Mouse (Mus musculus): ENCODE results near the gene Efcab12.
"Not testable (repeated sequence)": the region's sequence is repeated elsewhere in the genome, so short reads cannot be mapped to it uniquely, and the experiment has no call there.

Gene Efcab12

GRCm38 (mm10) chr6:115838161-115838597 lies at the start of gene Efcab12:
Gene Efcab12 (minus strand): TSS chr6:115838412.
- DNase-seq (ENCODE audit: low spot score) = peak; percentile 74

DNA sequence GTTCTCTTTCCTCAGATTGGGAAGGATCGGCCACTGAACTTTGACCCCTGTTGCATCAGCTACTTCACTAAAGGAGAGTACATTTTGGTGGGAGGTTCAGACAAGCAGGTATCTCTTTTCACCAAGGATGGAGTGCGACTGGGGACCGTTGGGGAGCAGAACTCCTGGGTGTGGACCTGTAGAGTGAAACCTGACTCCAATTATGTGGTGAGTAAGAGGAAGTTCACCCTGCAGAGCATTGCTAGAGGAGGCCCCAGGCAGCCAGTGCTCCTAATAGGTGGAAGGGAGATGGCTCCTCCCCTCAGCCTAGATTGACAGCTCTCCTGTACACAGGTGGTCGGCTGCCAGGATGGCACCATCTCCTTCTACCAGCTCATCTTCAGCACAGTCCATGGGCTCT lies 48.7 kb upstream of the Efcab12 start:
- no peak for DNase-seq (ENCODE audit: low spot score)

GRCm38 (mm10) chr6:115884018-115884417 lies 45.8 kb upstream of the Efcab12 start:
- DNase-seq (ENCODE audit: low spot score) = no peak

DNA sequence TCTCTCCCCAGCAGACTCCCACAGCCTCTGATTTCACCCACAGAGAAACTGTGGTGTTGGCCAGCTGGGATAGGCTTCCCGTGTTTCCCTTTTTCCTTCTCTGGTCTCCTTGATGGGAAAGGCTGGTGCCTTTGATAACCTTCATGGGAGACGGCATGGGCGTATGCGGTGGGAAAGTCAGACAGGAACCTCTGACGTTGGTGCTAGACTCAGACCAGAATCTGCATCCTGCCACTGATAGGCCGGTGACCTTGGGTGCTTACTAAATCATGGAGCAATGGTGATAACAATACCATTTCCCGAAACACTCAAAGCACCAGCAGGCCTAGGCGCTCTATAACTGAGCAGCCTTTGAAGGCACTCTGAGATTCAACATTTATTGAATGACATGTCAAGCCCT lies 42.5 kb upstream of the Efcab12 start:
- DNase-seq (ENCODE audit: low spot score) = no peak

GRCm38 (mm10) chr6:115879736-115880135 lies 41.5 kb upstream of the Efcab12 start:
- no peak for DNase-seq (ENCODE audit: low spot score)

- DNase-seq (ENCODE audit: low spot score) = no peak
Measured at GRCm38 (mm10) chr6:115878694-115879093, 40.5 kb upstream of the Efcab12 start.

DNA sequence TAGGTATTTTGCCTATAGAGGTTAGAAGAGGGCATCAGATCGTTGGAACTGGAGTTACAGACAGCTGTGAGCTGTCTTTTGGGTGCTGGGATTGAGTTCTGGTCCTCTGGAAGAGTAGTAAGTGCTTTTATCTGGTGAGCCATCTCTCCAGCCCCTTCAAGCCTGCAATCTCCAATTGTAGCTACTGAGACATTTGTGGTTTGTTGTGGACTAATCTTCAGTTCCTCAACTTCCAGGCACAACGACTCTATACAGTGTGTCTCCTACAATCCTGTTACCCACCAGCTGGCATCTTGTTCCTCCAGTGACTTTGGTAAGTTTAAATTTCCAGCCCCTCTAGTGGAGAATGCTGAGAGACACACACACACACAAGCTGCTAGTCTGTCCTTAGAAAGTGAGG lies 39.0 kb upstream of the Efcab12 start:
- no peak for DNase-seq (ENCODE audit: low spot score)

GRCm38 (mm10) chr6:115871318-115871717 lies 33.1 kb upstream of the Efcab12 start:
- DNase-seq (ENCODE audit: low spot score) = not testable (repeated sequence)

DNA sequence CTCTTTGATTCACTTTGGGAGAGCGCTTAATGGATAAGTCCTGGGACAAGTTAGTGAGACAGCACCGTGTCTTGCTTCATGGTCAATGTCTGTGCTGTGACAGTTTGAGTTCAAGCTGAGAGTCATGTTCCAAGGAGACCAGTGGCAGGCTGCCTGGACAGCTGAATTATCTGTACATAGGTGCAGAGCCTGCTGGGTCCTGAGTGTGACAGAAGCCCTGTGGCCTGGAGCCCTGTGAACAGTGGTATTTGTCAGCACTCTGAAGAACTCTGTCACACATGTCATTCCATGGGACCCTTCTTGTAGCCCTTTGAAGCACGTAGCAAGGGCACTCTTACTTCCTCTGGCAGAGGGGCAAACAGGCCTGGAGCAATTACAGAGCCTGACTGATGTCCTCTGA lies 28.9 kb upstream of the Efcab12 start:
- not testable (repeated sequence) for DNase-seq (ENCODE audit: low spot score)

- DNase-seq (ENCODE audit: low spot score) = no peak
Measured at GRCm38 (mm10) chr6:115865246-115865645, 27.0 kb upstream of the Efcab12 start.

- DNase-seq (ENCODE audit: low spot score) = no peak
Measured at GRCm38 (mm10) chr6:115863340-115863841, 25.2 kb upstream of the Efcab12 start.

DNA sequence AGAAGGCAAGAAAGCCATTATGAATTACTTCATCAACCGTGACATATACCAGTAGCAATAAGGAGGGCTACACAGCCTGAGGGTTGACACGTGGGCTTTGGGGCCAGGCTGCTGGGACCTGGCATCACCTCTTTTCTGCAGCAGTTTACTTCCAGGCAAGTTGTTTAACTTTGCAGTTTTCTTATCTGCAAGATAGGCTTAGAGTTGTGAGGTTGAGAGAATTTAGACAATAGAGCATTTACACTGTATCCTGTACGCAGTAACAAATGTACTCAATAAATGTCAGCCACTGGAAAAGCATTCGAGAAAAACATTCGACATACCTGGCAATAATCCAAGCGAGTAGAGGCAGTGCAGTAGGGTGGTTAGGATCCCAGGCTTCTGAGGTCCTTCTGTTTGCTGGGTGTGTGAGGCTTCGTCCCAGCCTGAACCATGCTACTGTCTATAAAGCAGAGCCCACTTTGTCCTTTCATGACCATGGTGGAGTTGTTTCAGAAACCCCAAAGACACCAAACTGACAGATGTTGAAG lies 21.9 kb upstream of the Efcab12 start:
- no peak for DNase-seq (ENCODE audit: low spot score)

DNA sequence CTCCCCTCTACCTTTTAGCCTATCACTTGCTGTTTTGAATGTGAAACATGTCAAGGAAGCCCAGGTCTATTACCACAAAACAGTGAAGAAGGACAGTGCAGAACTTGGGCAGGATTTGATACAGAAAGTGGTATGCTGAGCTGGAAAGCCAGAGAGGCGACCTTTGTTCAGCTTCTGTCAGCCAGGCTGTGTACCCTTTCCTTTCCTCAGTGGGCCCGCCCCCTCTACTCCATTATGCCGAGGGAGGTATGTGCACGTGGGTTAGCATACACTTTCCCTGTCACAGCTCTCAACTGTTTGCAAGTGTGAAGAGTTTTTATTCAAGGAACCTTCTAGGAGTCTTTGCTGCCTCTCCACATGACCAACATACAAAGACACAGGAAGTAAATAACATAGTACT lies 21.0 kb upstream of the Efcab12 start:
- no peak for DNase-seq (ENCODE audit: low spot score)

- no peak for DNase-seq (ENCODE audit: low spot score)
Measured at GRCm38 (mm10) chr6:115856361-115856745, 18.1 kb upstream of the Efcab12 start.

GRCm38 (mm10) chr6:115855733-115856360 lies 17.6 kb upstream of the Efcab12 start:
- DNase-seq (ENCODE audit: low spot score) = no peak

GRCm38 (mm10) chr6:115854432-115854831 lies 16.2 kb upstream of the Efcab12 start:
- DNase-seq (ENCODE audit: low spot score) = no peak

- DNase-seq (ENCODE audit: low spot score) = no peak
Measured at GRCm38 (mm10) chr6:115853985-115854384, 15.8 kb upstream of the Efcab12 start.

GRCm38 (mm10) chr6:115853091-115853813 lies 15.0 kb upstream of the Efcab12 start, which contains the start of the genes Mbd4 and Ift122:
Gene Mbd4 (minus strand): TSS chr6:115853371.
Gene Ift122 (plus strand): TSS chr6:115853470.
- peak; percentile 97 for DNase-seq (ENCODE audit: low spot score)

GRCm38 (mm10) chr6:115852446-115853090 lies 14.4 kb upstream of the Efcab12 start:
- no peak for DNase-seq (ENCODE audit: low spot score)

- DNase-seq (ENCODE audit: low spot score) = no peak
Measured at GRCm38 (mm10) chr6:115848598-115849304, 10.5 kb upstream of the Efcab12 start.

DNA sequence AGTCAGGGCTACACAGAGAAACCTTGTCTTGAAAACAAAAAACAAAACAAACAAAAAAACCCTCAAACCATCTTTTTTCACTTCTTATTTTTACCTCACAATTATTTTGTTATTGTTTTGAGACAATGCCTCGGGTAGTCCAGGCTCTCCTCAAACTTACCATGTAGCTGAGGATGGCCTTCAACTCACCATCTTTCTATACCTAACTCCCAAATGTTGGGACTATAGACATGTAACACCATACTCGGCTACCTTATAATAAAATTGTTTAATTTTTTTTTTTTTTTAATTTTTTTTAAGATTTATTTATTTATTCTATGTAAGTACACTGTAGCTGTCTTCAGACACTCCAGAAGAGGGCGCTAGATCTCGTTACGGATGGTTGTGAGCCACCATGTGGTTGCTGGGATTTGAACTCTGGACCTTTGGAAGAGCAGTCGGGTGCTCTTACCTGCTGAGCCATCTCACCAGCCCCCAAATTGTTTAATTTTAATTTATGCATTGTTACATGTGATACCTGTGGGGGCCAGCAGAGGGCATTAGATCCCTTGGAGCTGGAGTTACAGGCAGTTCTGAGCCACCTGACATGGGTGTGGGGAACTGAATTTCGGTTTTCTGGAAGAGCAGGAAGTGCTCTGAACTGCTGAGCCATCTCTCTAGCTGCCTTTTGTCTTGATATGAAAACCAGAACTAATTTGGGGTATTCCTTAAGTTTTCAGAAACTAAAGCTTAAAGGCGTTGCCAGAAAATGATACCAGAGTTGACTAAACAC lies 8.6 kb upstream of the Efcab12 start:
- peak; percentile 74 for DNase-seq (ENCODE audit: low spot score)
